Mouse (Mus musculus) liver, adult (tissue): ENCODE results near the gene Zmynd8.

Experiments
- GATA4 ChIP-seq: IDR thresholded peaks from 2 replicates; pipeline ENCODE4 v1.6.1; 2014; ENCODE audit warnings: mild to moderate bottlenecking, low read length; ENCODE audit not compliant: insufficient replicate concordance

Zmynd8 gene

DNA sequence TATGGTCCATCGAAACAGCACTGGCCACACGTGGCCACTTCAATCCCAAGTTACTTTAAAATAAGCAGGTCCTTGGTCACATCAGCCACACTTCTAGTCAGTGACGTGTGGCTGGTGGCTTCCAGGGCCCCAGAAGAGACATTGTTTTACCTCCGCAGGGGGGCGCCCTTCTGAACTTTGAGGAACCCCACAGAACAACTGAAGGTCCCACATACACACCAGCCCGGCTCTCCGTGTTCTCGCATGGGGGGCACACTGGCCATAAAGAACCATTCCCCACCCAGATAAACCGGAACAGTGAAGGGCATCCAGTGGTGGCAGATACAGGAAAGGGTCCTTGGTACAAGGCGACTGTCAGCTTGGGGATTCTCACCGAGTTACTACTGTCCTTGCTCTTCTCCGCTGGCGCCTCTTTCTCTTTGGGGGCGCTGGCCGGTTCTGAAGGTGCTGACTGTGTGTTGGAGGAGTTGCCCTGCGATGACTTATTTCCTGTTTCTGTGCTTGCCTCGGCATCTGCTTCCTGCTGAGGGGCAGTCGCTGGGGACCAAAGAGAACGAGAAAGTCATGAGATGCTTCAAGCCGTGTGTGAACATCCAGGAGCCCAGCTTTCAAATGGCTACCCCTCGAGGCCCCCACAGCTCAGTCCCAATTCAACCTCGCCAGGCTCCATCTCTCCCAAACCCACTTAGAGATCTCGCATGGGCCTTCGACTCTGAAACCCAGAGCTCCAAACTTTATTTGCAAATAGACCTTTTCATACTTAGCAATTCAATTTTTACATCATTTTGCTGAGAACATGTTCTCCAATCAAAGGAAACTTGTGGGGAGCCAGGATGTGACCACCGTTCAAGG is 106.2 kb downstream of the Zmynd8 start:
- TF ChIP-seq GATA4, result no peak

DNA sequence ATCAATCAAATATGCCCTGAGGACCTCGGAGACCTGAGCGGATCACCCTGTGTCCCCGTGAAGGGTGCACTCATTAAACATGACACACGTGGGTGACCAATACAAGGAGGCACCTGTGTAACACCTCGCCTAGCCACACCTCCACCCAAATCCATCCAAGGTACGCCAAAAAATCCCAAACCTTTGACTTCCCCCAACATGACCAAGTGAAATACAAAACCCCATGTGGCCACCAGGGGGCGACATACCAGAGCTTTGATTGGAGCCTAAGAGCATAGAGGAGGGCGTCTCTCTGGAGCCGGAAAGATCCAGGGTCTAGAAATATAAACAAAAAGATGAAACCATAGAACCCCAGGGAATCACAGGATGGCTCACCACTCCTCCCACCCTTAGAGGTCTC is 107.2 kb downstream of the Zmynd8 start:
- no peak for TF ChIP-seq GATA4

DNA sequence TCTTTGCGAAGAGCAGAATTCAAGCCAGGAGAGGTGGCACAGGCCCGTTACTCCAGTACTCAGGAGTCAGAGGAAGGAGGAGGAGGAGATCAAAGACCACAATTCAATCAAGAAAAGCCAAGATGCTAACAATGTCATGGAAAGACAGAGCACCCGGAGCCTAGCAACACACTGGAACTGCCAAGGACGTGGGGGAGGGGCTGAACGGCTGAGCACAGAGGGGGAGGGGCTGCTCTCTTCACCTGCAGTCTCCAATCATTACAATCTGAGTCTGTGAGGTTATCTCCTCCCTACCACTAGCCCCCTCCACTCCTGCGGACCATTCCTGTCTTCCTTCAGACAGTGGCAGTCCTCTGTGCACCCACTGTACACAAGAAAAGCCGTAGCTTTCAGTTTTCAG is 107.8 kb downstream of the Zmynd8 start:
- TF ChIP-seq GATA4, result no peak

DNA sequence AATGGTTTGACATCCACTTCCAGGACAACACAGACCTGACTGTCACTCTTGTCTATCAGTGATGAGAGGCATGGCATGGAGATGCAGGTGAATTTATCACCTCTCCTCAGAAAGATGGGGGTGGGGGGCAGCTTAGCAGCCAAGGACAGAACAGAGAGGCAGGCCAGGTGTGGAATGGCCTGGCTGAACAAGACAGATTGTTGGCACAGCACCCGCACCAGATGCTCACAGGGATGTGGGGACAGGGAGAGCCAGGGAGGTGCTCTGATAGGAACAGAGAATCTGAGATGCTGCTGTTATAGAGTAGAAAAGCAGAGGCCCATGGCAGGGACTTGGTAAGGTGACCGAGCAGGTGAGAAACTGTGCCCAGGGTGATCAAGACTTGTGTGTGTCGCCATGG is 109.1 kb downstream of the Zmynd8 start:
- no peak for TF ChIP-seq GATA4

DNA sequence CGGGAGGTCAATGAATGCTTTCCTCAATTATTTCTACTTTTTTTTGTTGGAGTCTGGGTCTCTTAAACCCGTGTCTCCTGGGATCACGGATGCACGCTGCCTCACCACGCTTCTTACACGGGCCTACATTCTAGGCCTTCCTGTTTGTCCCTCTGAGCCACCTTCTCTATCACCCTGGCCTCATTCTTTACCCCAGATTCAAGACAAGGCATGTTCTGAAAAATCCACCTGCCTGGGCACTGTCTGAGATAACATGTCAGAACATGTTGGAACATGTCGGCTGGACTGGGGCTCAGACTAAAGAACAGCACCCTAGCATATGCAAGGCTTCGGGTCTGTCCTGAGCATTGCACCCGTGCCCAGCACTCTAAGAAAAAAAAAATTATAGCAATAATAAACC is 110.0 kb downstream of the Zmynd8 start:
- TF ChIP-seq GATA4, result no peak

DNA sequence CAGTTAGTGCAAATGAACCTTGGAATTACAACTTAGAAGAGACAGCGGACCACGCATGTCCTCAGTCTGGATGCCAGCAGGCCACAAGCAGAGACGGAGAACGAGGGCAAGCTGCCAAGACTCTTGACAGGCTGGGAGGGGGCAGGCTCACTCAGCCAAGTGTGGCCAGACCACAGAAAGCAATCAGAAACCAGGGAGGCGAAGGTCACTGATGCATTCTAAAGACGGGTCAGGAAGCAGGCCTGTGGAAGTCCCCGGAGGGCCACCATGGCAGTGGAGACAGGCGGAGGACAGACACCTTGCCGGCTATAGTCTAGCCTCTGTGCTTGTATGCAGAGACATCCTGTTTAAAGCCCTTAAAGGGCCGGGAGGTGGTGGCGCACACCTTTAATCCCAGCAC is 110.8 kb downstream of the Zmynd8 start:
- no peak for TF ChIP-seq GATA4

DNA sequence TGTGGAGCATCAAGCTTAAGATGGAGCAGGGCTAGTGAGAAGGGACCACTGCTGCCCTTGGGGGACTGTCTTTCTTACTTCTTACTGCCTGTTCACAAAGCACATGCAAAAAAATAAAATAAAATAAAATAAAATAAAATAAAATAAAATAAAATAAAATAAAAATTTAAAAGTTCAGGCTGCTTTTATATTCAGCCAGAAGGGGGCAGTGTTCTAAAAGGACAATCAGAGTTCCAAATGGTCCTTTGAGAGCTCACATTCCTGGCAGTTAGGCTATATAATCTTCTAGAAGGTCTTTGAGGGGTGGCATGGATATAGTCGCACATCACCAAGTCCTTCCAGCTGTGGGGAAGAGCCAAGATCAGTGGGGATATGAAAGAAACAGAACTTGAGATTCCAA is 112.3 kb downstream of the Zmynd8 start:
- TF ChIP-seq GATA4, result no peak

DNA sequence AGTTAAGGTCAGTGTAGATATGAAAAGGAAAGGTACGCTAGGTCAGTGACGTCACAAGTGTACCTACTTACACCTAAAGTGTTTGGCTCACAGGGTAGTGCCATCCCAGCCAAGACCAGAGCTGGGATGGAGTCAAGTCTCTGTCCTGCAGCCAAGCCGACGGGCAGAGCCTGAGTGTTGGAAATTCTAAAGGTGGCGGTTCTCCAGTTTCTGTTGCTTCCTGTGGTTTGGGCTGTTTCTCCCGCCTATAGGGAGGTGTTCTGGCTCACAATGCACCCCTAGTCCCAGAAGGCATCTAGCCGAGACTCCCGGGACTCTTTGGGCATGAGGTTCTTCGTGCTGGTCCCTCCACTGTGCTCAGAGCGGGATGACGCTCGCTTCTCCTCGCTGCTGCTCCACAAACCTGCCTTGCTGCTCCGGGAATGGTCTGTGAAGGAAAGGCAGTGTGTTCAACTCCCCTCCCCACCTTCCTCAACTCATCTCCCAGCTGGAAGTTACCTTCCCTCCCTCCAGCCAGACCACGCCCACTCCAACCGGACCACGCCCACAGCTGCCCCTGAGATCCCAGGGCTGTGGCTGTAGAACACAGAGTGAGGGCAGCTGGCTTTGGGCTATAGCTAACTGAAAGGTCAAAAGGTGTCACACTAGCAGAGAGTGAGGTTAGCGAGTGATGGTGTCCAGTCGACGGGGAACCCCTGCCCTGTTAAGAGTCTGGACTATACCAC is 113.3 kb downstream of the Zmynd8 start:
- no peak for TF ChIP-seq GATA4

DNA sequence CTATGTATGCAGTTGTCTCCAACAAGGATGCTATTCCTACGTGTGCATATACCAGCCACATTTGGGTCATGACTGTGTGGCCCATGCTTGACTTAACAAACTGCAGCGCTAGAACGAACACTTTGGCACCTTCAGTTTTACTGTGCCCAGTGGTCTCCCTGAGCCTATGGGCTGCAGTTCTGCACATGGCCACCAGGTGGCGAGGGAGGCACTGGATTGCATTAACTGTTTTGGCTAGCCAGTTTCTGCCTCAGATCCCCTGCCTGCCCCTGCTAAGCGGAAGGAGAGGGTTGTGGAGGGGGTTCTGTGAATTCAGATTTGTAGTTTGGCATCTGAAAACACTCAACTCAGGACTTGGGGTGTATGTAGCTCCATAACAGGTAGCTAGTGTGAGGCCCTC is 116.5 kb downstream of the Zmynd8 start:
- no peak for TF ChIP-seq GATA4

DNA sequence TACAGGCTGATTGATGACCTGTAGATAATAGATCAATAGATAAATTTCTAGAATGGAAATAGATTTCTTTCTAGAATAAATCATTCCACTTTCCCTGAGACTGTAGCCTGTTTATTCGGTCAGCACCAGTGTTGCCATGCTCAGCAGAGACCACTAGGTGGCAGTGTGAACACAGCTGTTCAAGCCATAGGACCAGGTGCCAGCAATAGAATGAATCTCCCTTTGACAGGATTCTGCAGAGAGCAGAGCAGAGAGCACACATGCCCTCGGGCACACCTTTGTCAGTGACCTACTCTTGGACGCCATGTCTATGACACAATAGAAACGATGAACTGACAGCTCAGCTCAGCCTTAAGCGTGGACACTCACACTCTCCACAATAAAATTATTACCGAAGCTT is 119.9 kb downstream of the Zmynd8 start:
- TF ChIP-seq GATA4, result no peak

DNA sequence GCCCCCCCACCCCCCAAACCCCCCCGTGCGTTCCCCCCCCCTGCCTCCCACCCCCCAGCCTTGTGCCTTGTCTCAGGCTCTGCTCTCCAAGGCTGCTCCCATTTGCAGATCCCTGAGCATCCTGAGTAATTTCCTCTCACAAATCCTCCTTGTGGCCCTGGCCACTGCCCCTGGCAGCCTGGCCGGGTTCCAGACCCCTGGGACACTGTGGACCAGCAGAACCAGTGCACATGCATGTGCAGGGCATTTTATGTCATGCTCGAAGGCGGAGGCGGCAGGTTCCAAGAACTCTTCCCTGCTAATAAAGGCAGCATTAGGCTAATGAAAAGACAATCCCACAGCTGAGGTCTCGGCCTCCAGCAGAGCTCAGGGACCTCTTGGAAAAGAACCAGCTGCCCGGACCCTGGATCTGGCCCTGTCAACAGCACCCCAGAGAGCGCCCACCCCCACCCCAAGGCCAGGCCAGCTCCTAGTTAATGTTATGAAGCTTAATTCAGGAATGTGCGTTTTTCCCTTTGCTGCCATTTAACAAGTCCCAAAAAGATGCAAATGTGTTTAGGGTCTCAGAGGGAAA is 129.4 kb downstream of the Zmynd8 start:
- TF ChIP-seq GATA4, result no peak

DNA sequence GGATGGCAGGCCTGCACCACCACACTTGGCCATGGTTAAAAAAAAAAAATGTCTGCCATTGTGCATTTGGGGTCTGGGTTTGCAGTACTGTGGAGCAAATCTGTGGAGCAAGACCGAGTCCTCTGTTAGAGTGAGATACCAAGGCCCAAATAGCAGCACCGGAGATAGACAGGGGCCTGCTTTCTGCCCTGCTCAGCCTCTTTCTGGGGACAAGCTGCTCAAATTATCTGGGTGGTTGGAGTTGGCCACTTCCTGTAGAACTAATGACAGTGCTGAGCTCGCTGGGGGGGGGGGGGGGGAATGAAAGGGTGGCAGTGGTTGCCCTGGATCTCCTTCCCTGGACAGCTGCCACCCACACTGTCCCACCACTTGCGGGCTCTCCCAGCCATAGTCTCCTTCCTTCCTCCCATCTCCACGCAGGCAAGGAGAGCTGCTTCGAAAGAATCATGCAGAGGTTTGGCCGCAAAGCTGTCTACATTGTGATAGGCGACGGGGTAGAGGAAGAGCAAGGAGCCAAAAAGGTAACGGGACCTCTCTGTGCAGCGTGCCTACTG is 129.9 kb downstream of the Zmynd8 start:
- no peak for TF ChIP-seq GATA4

DNA sequence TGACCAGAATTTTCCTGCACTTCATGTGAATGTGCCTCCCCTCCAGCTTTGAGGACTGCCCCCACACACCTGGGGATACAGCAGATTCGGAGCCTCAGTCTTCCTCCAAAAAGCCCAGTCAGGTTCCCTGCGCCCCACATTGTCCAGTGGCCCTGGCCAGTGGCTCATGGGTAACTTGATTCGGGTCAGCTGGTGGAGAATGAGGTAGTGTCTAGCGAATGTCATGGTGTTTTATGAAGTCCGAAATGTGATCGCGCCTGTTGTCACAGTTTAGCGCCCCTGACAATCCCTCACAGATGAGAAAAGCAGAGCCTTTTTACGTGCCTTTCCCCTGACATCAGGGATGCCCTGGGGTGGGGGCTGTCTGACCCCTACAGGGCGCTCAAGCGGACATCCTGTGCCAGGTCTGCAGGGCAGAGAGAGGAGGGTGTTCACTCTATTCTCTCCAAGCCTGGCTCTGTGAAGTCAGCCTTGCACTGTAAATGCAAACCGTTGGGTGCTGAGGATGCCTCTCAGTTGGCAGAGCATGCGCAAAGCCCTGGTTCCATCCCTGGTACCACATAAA is 139.3 kb downstream of the Zmynd8 start:
- TF ChIP-seq GATA4, result no peak

DNA sequence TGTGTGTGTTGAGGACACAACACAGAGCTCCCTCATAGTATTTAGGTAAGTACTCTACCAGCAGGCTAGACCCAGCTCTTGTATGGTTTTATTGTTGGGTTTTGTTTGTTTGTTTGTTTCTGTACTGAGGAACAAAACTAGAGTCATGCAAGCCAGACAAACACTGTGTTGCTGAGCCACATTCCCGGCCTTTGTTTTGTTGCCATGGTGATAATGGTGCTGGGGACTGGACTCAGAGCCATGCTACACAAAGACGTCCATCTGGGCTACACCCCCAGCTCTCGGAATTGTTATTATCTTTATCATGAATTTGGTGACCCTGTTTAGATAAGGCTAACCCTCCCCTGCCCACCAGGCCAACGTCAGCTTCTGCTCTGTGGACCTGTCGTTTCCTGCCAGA is 140.3 kb downstream of the Zmynd8 start:
- no peak for TF ChIP-seq GATA4

DNA sequence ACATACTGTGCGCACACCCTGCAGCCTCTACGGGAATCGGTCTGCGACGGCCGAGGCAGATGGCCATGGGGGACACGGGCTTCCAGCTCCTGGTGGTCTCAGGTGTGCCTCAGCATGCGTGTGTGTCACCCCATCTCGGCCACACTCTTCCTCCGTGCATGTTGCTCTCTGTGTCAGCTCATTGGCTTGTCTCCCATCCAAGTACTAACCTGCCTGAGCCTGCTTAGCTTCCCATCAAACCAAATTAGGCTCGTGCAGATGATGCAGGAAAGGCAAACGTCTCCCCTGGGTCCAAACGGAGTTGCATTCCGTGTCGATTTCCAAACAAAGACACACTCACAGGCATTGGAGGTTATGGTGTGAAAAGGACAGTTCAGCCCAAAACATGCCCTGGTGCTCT is 141.0 kb downstream of the Zmynd8 start:
- no peak for TF ChIP-seq GATA4

DNA sequence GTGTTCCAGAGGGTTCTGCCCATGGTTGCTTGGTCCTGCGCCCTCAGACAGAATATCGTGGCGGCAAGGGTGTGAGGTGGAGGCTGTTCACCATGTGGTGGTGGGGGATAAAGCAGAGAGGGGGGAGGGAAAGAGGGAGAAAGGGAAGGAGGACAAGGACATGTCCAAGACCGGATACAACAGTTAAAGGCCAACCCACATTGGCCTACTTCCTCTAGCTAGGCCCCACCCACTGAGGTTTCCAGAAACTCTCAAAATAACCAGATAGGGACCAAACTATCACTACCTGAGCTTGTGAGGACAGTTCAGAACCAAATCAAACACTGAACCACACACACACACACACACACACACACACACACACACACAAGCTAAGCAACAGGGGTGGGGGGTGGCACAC is 146.1 kb downstream of the Zmynd8 start:
- no peak for TF ChIP-seq GATA4

DNA sequence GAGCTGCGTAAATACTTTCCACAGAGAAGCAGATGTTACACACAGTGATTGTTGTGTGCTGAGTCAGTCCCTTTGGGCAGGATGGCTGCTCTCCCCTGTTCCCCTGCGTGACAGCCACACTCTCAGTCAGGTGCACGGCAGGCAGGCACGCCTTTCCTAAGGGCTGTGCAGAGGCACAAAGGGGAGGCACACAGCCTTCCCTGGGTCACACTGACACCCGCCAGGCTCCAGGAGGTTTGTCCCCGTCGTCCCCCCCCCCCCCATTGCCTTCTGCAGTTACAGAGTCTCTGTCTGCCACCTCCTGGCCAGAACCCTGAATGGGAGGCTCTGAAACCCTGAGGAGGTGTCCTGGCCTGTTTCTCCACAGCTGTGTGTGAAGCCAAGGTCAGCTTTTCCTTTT is 147.7 kb downstream of the Zmynd8 start:
- no peak for TF ChIP-seq GATA4
